In the genomic region with DNA sequence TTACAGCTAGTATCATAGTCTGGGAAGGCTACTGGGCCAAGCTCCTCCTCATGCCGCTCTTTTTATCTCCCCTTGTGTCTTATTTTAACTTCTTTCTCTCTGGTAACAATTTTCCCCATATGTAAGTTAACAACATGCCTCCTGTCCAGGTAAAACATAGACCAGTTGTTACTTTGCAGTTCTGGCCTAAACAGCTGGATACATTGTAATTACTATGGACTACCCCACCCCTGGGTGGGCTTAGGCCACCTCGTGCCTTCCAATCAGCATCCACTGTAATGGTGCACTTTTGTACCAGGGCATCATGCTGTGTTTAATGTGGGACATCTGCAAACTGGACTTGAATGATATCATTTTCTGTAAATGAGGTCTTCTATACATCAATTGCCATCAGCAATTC, we compare ENCODE assay signal across 14 mouse cellular contexts.
"Had no signal": no experiment of that assay in that cellular context is flagged by ENCODE, and none has a peak within 500 bp of the region (broad histone marks: within the 10 kb centered on the region; RNA-seq: fewer than 3 reads in every experiment).

No protein-coding gene starts in this region.

- H3K36me3 ChIP-seq: neural tube, embryonic 13.5 days; neural tube, embryonic 15.5 days; stomach, embryonic 15.5 days had no signal

- DNase-seq: retina, postnatal 1 day; right cerebral cortex, adult 18-20 months; right cerebral cortex, postnatal 25 days; spleen, adult 18-20 months; thymus, adult 18-20 months; thymus, adult 2 months; thymus, postnatal 14 days; thymus, postnatal 25 days; thymus, postnatal 36 days; thymus, postnatal 4 days had no signal

- H3K27ac ChIP-seq: neural tube, embryonic 13.5 days; neural tube, embryonic 15.5 days; stomach, embryonic 15.5 days; stomach, postnatal 0 days had no signal

- H3K9me3 ChIP-seq: neural tube, embryonic 13.5 days; neural tube, embryonic 15.5 days; stomach, embryonic 15.5 days had no signal

- H3K27me3 ChIP-seq: neural tube, embryonic 15.5 days; stomach, embryonic 15.5 days had no signal

- H3K4me2 ChIP-seq: neural tube, embryonic 13.5 days; neural tube, embryonic 15.5 days; stomach, embryonic 15.5 days had no signal

- H3K4me3 ChIP-seq: neural tube, embryonic 13.5 days; neural tube, embryonic 15.5 days; stomach, embryonic 15.5 days had no signal

- H3K4me1 ChIP-seq: stomach, embryonic 15.5 days had no signal

- H3K9ac ChIP-seq: neural tube, embryonic 13.5 days; neural tube, embryonic 15.5 days; stomach, embryonic 15.5 days had no signal
